Mouse (Mus musculus) cerebellum, postnatal 4 days (tissue): ENCODE results near the gene Wdr74.

Source experiments
- DNase-seq, 2 experiments: peaks; one replicate each; pipeline ENCODE4 v3.0.0; 2022; ENCODE audit warnings: low spot score in 2 of 2, mixed read lengths in 1 of 2

Wdr74 gene

DNA sequence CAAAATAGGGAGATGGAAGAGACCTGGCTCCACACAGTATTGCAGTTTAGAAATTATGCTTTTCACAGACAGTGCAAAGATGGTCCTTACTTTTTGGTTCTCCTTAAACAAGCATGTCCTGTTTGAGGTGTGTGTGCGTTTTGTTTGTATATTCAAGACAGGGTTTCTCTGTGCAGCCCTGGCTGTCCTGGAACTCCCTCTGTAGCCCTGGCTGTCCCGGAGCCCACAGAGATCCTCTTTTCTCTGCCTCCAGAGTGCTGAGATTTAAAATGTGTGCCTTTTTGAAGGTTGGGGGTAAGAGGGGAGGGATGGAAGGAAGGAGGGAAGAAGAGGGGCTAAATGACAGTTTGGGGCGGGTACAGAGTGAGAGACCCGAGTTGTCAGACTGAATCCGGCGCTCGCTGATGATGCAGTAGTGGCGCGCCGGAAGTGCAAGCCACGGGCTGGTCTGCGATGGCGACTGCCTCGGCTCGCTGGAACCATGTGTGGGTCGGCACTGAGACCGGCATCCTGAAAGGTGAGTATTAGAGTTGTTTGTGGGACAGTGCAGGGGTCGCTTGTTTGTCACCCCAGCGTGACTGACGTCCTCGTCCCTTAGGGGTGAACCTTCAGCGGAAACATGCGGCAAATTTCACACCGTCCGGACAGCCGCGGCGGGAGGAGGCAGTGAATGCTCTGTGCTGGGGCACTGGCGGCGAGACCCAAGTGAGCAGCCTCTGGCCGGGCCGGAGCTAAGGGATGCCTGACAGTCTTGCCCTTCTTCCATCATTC, at the start of gene Wdr74:
Gene Wdr74, plus strand, starts transcription at position 439 of the 771 bp plus-strand sequence.
- peak; percentile 86 to 96 for DNase-seq

DNA sequence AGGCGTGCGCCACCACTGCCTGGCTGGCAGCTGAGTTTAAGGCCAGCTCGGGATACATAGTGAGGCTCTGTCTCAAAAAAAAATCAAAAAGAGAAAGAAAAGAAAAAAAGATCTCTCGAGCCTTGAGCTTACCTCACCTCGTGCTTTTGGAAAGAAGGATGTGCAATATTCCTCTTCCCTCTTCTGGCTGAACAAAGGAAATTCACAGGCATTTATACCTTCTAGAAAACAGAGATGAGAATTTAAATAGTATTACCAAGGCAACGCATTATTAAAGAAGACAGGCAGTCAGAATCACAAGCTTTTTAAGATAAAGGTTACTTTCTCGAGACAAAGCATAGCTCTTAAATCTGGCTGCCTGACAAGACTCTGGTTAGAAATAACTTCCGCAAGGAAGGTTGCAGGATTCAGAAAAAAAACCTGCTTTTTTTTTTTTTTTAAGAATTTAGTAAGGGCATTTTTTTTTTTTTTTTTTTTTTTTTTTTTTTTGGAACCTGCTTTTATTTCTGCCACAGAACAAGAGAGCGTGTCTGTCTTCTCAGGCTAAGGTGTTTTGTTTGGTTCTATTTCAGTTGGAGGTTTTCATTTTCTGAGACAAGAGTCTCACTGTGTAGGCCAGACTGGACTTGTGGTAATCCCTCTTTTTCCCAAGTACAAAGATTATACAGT, 43.6 kb upstream of the Wdr74 start:
- no peak for DNase-seq

DNA sequence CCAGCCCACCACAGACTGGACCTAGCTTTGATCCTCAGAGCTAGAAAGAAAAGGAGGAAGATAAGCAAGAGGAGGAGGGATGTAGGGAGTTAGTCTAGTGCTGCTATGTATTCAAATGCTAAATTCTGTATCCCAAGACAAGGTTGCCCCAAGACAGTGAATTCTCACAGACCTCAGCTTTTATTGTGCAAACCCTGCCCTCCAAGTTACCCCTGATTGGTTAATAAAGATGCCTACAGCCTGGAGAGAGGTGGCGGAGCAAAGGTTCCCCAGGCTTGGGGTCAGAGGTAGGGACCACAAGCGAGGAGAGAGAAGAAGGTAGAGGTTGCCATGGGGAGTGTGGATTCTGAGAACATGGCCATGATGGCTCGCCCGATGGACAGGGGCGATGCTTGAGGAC, 42.9 kb upstream of the Wdr74 start:
- no peak for DNase-seq

DNA sequence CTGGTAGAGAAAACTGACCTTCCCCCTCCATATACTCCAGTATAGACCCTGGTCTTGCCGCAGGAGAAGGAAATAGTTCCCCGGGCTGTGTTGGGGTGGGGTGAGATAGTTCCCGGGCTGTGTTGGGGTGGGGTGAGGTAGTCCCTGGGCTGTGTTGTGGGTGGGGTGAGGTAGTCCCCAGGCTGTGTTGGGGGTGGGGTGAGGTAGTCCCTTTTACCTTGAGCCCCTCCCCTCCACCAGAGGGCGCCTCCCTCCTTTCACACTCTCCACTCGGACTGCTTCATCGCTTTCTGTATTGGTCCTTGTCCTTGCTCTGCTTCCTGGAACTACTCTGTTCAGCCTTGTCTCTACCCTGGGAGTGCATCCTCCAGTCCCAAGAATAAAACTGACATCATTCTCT, 40.3 kb upstream of the Wdr74 start:
- DNase-seq, result no peak

DNA sequence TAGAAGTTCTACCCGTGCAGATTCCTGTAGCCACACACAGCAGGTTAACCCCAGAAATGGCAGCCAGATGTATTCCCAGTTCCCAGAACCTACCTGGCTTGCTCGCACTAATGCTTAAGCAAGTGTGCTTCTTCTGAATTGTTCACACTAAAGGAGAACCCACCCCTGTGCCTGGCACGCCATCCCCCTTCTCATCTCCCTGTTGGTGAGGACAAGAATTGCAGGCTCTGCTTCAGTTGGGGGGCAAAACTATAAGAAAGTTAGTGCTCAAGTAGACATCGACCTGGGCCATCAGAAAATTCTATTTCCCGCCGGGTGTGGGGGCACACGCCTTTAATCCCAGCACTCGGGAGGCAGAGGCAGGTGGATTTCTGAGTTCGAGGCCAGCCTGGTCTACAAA, 36.0 kb upstream of the Wdr74 start:
- no peak for DNase-seq

DNA sequence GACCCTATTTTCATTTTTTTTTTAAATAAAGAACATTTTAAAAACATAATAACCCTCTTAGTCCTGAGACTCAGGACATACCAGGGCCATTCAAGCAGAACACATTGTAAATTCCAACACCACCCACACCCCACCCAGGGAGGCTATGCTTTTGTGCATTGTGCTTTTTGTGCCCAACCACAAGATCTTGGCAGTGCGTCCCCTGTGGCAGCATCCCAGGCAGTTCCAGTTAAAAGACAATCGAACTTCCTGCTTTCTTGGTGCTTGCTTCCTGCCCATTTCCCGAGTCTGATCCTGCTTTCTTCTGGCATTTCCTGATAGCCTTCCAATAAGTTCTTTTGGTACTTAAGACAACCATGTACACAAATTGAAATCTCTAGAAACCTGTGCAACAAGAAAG, 33.2 kb upstream of the Wdr74 start:
- DNase-seq, result no peak

DNA sequence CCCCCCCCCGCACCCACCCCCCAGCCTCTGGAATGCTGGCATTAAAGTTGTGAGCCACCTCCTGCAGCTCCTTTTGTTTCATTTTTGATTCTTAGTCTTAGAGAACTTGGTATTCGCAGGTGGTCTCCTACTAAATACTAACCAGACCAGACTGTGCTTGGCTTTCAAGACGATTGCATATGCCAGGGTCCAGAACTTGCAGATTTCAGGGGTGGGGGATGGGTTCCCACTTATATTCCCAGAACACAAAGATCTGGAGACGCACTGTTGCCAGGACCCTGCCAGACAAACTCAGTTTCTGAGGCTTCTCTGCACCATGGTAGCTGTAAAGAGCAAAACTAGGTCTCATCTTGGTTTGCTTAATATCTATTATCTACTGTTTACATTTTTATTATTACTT, 32.1 kb upstream of the Wdr74 start:
- DNase-seq, result no peak

DNA sequence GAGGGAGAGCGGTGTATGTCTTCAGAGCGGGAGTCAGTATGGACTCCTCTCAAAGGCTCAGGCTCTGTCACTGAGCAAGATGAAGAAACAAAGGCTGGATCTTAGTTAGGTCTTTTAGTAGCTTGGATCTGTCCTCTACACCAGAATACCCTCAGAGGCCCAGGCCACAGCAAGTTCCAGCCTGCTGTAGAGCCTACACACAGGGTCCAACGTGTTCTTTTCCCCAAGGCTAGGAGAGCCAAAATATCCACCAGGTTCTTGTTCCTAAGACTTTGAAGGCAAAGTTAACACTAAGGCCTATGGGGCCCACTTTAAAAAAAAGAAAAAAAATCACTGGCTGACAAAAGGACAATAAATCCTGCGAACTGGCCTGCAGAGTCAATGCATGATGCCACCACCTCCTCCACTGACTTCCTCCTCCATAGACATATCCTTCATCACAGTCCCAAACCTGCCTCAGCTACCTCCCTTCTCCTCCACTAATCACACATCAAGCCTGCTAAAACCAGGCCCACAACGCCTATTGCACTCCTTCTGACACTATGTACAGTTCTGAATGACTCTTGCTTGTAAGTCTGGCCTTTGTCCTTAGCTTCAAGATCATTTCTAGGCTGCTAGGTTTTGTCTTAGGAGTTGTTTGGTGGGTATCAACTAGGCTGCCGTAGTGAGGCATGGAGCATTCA, 30.5 kb upstream of the Wdr74 start:
- DNase-seq, result no peak

DNA sequence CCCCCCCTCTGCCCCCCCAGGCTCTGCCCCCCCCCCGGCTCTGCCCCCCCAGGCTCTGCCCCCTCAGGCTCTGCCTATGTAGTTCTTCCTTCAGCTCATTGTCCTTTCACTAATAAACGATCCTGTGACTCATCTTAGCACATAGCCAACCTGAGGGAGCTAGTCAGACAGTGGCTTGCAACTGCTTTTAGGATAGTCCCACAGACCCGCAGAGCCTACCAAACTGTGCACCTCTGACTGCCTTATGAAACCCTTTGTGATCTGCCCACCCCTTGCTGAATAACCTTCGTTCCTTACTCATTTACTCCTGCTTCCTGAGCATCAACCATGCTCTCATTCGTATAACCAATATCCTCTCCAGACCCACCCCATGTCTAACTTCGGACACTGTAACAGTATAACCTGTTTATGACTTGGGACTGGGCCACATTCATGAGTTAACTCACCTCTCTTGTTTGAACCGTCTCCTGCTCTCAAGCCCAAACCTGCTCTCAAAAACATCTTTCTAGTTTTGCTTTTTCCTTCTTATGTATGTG, 29.4 kb upstream of the Wdr74 start:
- no peak for DNase-seq

DNA sequence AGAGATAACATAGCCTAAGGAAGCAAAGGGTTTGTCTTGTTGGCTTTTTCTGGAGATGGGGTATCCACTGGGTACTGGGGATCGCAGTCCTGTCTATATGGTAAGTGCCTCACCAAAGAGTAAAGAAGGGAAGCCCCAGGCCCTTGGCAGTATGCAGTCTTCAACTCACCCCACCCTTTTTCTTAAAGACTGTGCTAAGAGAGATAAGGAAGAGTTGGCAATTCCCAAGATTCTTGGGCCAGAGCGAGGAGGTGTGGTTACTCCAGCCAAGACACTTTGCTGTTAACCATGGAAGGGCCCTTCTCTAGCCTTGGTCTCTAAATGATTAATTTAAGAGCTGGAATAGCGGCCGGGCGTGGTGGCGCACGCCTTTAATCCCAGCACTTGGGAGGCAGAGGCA, 28.7 kb upstream of the Wdr74 start:
- DNase-seq, result no peak

DNA sequence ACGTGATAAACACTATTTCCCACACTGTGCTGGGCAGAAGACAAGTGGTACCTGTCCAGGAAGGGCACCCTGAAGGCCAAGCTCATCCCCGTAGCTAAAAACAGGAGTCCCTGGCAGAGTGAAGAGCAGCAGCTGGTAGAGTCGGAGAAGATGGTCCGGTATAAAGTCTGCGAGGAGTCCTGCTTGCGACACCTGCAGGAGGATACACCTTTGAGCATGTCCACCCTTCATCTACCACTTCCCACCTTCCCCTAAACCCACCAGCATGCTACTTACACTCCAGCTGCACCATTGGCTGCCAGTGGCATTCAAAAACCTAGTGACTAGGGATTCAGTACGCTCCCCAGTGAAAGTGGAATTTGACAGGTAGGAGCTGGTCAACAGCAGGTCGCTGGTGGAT, 26.7 kb upstream of the Wdr74 start:
- no peak for DNase-seq

DNA sequence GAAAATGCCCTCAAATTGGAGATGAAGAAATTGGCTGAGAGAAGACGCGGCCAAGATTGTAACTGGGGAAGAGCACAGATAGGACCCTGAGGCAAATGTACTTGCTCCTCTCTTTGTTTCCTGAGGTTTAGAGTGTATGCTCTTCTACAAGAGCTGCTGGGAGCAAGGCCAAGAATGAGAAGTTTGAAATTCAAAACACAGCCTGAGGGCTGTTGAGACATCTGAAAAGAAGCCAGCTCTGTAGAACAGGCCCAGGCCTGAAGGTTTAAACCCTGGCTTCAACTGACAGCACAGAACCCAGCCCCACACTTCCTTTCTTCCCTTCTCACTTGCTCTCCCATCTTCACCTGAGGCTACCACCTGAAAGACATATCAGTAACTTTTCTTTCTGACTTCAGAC, 25.6 kb upstream of the Wdr74 start:
- no peak for DNase-seq

DNA sequence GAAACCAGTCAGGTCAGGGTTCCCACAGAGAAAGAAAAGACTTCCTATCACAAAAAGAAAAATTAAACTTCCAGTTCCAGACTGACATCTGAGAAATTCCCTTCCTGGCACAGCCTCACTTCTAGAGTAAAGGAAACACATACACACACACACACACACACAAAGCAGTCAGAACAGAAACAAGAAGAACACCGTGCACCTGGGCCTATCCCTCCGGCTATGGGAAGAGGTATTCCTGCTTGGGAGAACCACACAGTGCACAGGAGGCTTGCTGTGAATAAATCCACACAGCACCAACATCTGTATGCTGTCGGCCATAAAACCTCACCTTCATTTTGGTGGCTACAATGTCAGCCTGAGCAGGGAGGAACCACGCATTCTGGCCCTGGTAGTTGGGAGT, 24.1 kb upstream of the Wdr74 start:
- no peak for DNase-seq

DNA sequence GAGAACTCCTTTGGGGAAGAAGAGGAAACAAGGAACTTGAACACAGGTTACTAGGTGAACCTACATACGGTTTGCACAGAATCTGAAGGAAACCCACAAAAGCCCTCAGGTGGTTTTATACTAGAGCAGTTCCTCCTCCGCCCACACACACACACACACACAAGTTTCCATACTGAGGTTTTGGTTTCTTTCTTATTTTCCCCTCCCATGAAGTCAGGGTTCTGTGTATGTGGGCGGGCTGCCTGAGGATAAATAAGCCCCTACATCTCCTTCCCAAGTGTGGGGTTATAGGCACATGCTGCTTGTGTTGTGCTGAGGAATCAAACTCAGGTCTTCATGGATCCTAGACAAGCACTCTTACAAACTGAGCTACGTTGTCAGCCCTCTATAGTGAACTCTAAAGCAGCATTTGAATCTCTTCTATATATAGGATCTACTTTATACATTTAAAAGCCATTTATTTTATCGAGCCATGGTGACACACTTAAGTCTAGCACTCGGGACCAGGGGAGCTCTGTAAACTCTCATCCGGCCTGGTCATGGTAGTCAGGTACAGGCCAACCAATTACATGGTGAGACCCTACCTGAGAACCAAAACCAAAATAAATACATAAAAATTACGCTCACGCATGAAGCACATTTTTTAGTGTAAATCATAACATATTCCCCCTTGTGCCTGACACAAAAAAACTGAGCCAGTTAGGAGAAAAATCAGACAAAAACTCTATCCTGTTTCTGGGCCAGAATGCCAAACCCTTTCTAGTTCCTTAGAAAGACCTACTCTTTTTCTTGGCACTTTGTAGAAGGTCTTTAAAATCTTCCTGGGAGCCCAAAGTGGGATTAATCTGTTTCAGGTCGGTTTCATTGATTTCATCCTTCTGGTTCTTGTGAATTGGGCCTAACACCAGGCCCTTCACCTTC, 23.4 kb upstream of the Wdr74 start:
- no peak for DNase-seq

DNA sequence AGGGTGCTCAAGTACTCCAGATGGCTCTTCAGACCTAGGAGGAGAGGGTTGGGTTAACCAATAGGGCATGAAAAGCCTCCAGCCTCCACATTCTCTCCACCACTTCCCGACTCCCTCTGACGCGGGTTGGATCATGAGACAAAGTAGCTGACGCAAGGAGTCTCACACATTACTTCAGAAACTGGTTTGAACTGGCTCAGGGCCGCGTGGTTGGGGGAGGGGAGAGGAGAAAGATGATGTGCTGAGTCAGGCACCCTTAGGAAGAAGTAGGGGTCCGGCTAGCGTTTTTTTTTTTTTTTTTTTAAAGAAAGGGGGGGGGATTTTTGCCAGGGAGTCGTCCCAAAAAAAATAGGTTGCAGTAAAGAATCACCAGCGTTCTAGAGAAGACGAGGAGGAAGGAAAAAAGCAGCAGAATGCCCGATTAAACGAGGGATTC, 22.7 kb upstream of the Wdr74 start:
- DNase-seq, result peak; percentile 28 to 70

DNA sequence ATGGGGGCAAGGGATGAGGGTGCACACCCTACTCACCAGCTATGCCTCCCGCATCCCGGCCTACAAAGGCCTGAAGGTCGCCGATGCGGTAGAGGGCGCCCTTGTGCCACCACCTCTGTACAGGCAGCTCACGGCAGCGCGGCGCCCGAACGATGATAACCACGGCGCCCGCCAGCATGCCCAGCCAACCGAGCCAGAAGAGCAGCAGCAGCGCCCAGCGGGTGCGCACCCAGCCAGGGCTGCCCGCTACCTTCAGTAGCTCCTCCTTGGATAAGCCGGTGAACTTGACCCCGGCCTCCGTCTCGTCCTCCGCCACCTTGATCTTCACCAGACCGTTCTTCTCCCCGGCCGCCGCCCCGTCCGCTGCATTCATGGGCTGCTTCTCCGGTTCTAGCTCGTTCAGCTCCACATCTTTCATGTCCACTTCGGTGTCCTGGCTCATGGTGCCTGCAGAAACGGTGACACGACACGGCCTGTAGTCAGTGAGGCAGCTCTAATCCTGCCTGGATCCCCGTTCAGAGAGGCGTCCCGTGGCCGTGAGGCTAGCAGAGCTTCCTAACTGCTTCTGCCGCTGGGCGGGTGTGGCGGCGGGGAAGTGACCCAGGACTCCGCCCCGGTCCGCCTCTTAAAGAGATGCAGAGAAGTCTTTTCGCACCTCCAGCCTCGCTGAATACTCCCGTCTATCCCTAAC, 22.2 kb upstream of the Wdr74 start:
- DNase-seq, result peak; percentile 88 to 96

DNA sequence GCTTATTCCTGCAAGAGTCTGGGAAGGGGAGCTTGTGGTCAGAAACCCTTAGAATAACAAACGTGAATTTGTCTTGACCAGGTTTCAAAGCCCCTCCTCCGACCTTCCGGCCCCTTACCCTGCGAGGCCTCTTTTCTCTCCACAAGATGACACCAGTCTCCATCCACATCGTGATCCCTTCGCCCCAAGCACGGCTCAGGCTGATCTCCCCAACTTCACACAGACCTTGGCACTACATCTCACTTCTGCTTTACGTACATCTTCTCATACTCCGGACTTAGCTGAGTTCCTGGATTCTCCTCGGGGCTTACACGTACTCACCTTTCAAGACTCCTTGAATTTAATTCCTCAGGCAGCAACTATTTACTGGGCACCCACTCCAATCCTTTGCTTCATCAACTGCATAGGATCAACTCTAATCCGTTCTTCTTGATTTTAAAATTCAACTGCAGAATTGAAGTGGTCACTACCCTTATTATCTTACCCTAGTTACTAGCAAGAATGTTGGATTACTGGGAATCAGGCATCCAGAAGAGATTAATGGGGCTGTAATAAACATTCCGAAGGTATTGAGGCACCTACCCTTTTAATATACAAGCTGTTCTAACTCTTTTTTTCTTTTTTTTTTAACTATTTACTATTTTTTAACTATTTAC, 21.5 kb upstream of the Wdr74 start:
- DNase-seq, result no peak

DNA sequence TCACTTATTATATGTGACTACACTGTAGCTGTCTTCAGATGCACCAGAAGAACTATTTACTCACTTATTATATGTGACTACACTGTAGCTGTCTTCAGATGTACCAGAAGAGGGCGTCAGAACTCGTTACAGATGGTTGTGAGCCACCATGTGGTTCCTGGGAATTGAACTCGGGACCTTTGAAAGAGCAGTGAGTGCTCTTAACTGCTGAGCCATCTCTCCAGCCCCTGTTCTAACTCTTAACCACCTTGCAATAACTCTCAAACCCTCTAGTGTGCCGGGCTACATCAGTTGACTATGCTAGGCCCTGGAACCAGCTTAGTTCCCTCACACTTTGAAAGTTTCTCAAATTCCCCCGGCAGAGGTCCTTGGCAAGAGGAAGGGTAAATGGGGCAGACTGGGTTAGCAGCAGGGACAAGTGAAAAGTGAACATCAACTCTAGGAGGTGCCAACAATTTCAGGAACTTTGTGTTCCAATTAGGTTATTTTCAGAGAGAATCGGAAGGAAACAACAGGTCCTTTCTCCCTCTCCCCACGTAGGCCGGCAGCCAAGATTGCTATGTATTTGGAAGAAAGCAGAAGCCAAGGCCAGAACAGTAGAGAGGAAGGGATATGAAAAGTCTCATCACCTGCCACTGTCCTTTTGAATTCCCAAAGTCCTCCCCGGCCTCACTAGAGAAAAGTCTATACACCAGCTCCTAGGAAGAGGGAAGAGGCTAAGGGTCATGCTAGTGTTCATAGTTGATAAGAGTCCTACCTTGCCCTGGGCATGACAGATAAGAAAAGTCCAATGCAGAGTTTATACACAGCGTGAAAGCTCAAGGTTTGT, 20.8 kb upstream of the Wdr74 start:
- no peak for DNase-seq
